Mouse (Mus musculus): ENCODE measurements around the gene Gm49358.

DNA sequence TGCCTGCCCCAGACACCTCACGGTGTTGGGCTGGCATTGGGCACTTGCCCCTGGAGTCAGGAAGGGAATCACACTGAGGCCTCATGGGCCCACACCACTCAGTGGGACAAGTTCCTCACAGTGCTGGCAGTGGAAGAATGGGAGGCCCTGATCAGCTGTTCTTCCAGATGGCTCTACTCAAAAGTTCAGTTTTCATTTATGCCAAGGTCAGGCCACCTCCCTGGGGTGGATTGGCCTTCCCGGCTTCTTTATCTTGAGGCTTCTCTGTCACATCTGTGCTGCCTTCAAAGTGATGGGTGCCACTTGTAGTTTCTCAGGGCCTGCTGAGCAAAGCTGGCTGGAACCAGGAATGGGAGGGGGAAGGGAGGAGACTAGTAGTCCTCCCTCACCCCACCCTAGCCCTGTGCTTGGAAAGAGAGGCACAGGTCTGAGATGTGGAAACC, 29.8 kb downstream of the Gm49358 start:
- TF ChIP-seq CTCF (IDR thresholded peaks at IDR 0.05; ENCODE audit: low read depth, low read length) (no peak), POLR2A (IDR thresholded peaks at IDR 0.05; ENCODE audit: borderline replicate concordance, low read depth, low read length) (no peak)
